Mouse (Mus musculus): ENCODE results near the gene Pgm5. TPM values are rescaled to one million over a fixed set of nuclear protein-coding genes. Genes with fewer than 3 reads are reported as not detected.

The Pgm5 gene
- polyA plus RNA-seq, 1 experiment from 2014 or later, result 7.3 TPM

GRCm38 (mm10) chr19:24634602-24635001 is 227.1 kb downstream of the Pgm5 start:
- H3K4me1 ChIP-seq (replicated peaks), result no peaks in the 10 kb centered on the region
- no peaks in the 10 kb centered on the region for H3K36me3 ChIP-seq
- H3K4me3 ChIP-seq (replicated peaks), result no peak overlapping the region
- WGBS, result 3% methylated on average over 7 of the region's 7 CpGs
- no peaks in the 10 kb centered on the region for H3K9me3 ChIP-seq
- H3K9ac ChIP-seq, result no peak overlapping the region
- no peak overlapping the region for H3K27ac ChIP-seq
- no peaks in the 10 kb centered on the region for H3K27me3 ChIP-seq (replicated peaks)
- peak; percentile 61 for ATAC-seq
- H3K4me2 ChIP-seq (replicated peaks), result no peak overlapping the region

Other genes with a start within 250 kb of the Pgm5 start
- 4.8 and 5.4 TPM in 2 replicates for gene Tmem252, start 187.8 kb downstream of the Pgm5 start, polyA plus RNA-seq (2015; fragmentation: Nextera tagmentation; extraction: Ambion mirVana)
- 341 and 347 TPM in 2 replicates for gene Gm10053, start 13.8 kb upstream of the Pgm5 start, polyA plus RNA-seq (2015; fragmentation: Nextera tagmentation; extraction: Ambion mirVana)
- gene Foxd4, start 39.3 kb upstream of the Pgm5 start, polyA plus RNA-seq (2015; fragmentation: Nextera tagmentation; extraction: Ambion mirVana), result not detected in 2 replicates
- 16.2 and 18.8 TPM in 2 replicates for gene Cbwd1, start 99.8 kb upstream of the Pgm5 start, polyA plus RNA-seq (2015; fragmentation: Nextera tagmentation; extraction: Ambion mirVana)
- 5.0 TPM in 2 replicates for gene Dock8, start 137.7 kb upstream of the Pgm5 start, polyA plus RNA-seq (2015; fragmentation: Nextera tagmentation; extraction: Ambion mirVana)

All from intestine, embryonic 15.5 days (tissue).